Mouse (Mus musculus) testis, adult 2 months (tissue): Measurements from ENCODE around the gene Olfr788. TPM values are rescaled to one million over a fixed set of nuclear protein-coding genes. Genes with fewer than 3 reads are reported as not detected.

Experiments
- H3K27ac ChIP-seq: fragments of 200-500 bp; 2 replicates; pipeline ENCODE4 v1.5.1; 2012; ENCODE audit warnings: low read depth, low read length; ENCODE audit not compliant: control insufficient read depth, insufficient read depth
- H3K27me3 ChIP-seq: fragments of 200-500 bp; 2 replicates; pipeline ENCODE4 v1.6.1; 2012; ENCODE audit warnings: mild to moderate bottlenecking, low read length, moderate library complexity; ENCODE audit not compliant: control insufficient read depth, insufficient read depth
- H3K36me3 ChIP-seq: fragments of 200-500 bp; 2 replicates; pipeline ENCODE4 v1.6.1; 2012; ENCODE audit warnings: mild to moderate bottlenecking, low read length; ENCODE audit not compliant: control insufficient read depth, insufficient read depth
- H3K4me1 ChIP-seq: fragments of 200-500 bp; 2 replicates; pipeline ENCODE4 v1.6.1; 2012; ENCODE audit warnings: low read length; ENCODE audit not compliant: control insufficient read depth, insufficient read depth
- H3K4me3 ChIP-seq: fragments of 200-500 bp; 2 replicates; pipeline ENCODE4 v1.5.1; 2012; ENCODE audit warnings: low read depth, mild to moderate bottlenecking, low read length, moderate library complexity, mixed read lengths; ENCODE audit not compliant: control insufficient read depth
- CTCF ChIP-seq: fragments of 200-500 bp; IDR thresholded peaks from 2 replicates; pipeline ENCODE4 v1.5.1; 2012; ENCODE audit warnings: low read depth, mild to moderate bottlenecking, inconsistent platforms, low read length, moderate library complexity; ENCODE audit not compliant: control insufficient read depth, insufficient read depth, insufficient replicate concordance
- POLR2A ChIP-seq: fragments of 200-500 bp; IDR thresholded peaks from 2 replicates; pipeline ENCODE4 v1.6.1; 2012; ENCODE audit warnings: low read depth, mild to moderate bottlenecking, inconsistent platforms, low read length, moderate library complexity; ENCODE audit not compliant: control insufficient read depth
- polyA plus RNA-seq: library from polyadenylated mRNA; depleted of rRNA; stranded (reverse); fragments of >200 nt; gene quantifications from 2 replicates; pipeline ENCODE4 v1.2.3, GENCODE M21; 2012; rRNA removed

The Olfr788 gene
- polyA plus RNA-seq = 0.53 and 0.57 TPM in 2 replicates

GRCm38 (mm10) chr10:129470698-129471097 lies at the start of gene Olfr788:
Gene Olfr788, plus strand, starts transcription at chr10:129470998.
- TF ChIP-seq POLR2A (no peak), CTCF (no peak)

DNA sequence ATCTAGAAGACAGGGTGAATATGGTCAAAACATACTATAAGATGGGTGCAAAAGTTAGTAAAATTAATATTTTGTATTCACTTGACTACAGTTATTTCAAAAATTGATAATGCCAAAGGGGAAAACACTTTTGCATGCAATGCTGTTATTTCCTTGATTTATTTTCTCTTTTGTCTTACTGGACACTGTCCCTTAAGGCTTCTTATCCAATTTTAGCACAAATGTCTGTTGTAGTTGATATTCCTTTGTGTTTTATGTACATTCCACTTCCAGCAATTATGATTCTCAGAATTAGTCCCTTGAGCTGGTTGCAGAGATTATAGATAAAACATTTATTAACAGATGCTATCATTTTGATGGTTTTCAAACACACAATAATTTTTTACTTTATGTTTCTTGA lies 43.8 kb upstream of the Olfr788 start, which contains the start of gene Olfr786:
TSS of gene Olfr786 (plus strand) at position 301 of the 400 bp plus-strand sequence.
- no peak for TF ChIP-seq CTCF
- TF ChIP-seq POLR2A = no peak
- Histone ChIP-seq H3K36me3 (no peaks in the 10 kb centered on the region), H3K4me3 (no peak within 1 kb of the TSS), H3K27me3 (no peaks in the 10 kb centered on the region), H3K27ac (no peak within 1 kb of the TSS), H3K4me1 (no peaks in the 10 kb centered on the region)

More at GRCm38 (mm10) chr10:129470698-129471097, at the start of gene Olfr788:
- no peaks in the 10 kb centered on the region for H3K4me1 ChIP-seq
- no peaks in the 10 kb centered on the region for H3K27me3 ChIP-seq
- H3K36me3 ChIP-seq = no peaks in the 10 kb centered on the region
- no peak within 1 kb of the TSS for H3K4me3 ChIP-seq
- no peak within 1 kb of the TSS for H3K27ac ChIP-seq

DNA sequence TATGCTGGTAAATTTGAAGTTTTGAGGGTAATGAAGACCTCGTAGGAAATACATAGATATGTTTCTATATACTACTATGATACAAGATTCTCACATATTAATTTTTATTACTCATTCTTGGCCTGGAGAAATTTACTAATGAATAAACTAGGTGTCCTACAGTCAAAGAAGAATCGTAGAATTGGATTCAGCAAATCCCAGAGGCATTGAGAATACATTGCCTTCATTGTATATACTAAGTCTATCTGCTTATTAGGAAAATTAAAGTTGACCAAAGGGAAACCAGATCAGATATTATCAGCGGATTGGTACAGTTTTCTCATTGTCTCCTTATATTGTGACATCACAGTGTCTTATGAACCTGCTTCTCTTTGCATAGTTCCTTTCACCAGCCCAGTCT lies 9.2 kb upstream of the Olfr788 start, which contains the start of gene Olfr787:
TSS of gene Olfr787 (plus strand) at position 301 of the 400 bp plus-strand sequence.
- H3K4me1 ChIP-seq = no peaks in the 10 kb centered on the region
- no peaks in the 10 kb centered on the region for H3K27me3 ChIP-seq
- H3K36me3 ChIP-seq = no peaks in the 10 kb centered on the region
- no peak within 1 kb of the TSS for H3K4me3 ChIP-seq
- TF ChIP-seq POLR2A (no peak), CTCF (no peak)
- no peak within 1 kb of the TSS for H3K27ac ChIP-seq

- no peak overlapping the region for H3K4me3 ChIP-seq
- H3K36me3 ChIP-seq = no peaks in the 10 kb centered on the region
- TF ChIP-seq POLR2A (no peak), CTCF (no peak)
- no peaks in the 10 kb centered on the region for H3K4me1 ChIP-seq
- no peak overlapping the region for H3K27ac ChIP-seq
- no peaks in the 10 kb centered on the region for H3K27me3 ChIP-seq
Measured at GRCm38 (mm10) chr10:129473256-129473655, 2.5 kb downstream of the Olfr788 start.

DNA sequence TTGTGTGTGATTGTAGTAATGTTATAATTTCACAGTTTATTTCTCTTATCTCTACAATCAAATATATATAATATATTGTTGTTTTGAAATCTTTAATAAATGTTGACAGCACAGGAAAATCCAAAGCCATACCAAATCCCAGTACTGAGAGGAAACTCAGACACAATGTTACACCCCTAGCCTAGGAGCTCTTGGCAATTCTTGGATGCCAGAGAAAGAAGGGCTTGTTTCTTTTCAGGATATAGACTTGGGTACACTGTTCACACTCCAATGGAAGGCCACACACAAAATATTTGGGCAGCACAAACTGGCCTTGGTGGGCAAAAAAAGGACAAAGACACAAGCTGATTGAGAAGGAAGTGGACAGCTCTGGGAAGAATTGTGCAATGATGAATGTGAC lies 2.9 kb downstream of the Olfr788 start:
- Histone ChIP-seq H3K4me3 (no peak overlapping the region), H3K27ac (no peak overlapping the region), H3K4me1 (no peaks in the 10 kb centered on the region), H3K27me3 (no peaks in the 10 kb centered on the region), H3K36me3 (no peaks in the 10 kb centered on the region)
- TF ChIP-seq CTCF (no peak), POLR2A (no peak)

DNA sequence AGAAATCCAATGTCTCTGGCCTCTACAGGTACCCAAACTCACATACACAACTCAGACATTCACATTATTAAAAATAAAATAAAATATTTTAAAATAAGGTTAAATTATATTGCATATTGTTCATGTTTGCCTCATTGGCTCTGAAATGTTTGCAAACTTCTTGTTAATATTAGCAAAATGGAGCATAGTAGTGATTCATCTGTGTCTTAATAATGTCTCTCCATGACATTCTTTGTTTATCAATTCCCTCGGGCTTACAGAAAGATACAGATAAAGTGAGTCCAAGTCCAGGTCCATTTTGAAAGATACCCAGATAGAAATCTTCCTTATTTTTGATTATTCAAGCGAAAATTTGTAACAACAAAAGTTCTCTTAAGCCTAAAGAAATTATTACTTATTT lies 13.7 kb downstream of the Olfr788 start, which contains the start of gene Olfr789:
TSS of gene Olfr789 (plus strand) at position 301 of the 400 bp plus-strand sequence.
- Histone ChIP-seq H3K4me3 (no peak within 1 kb of the TSS), H3K27me3 (no peaks in the 10 kb centered on the region), H3K36me3 (no peaks in the 10 kb centered on the region), H3K4me1 (no peaks in the 10 kb centered on the region), H3K27ac (no peak within 1 kb of the TSS)
- TF ChIP-seq POLR2A = no peak

- Histone ChIP-seq H3K27me3 (no peaks in the 10 kb centered on the region), H3K27ac (no peak overlapping the region), H3K4me3 (no peak overlapping the region), H3K36me3 (no peaks in the 10 kb centered on the region), H3K4me1 (no peaks in the 10 kb centered on the region)
- TF ChIP-seq POLR2A (no peak), CTCF (no peak)
Measured at GRCm38 (mm10) chr10:129490101-129490500, 19.3 kb downstream of the Olfr788 start.

GRCm38 (mm10) chr10:129498192-129498591 lies 27.4 kb downstream of the Olfr788 start, which contains the start of gene Olfr790:
Gene Olfr790, plus strand, starts transcription at chr10:129498492.
- Histone ChIP-seq H3K36me3 (no peaks in the 10 kb centered on the region), H3K27ac (no peak within 1 kb of the TSS), H3K4me1 (no peaks in the 10 kb centered on the region), H3K27me3 (no peaks in the 10 kb centered on the region), H3K4me3 (no peak within 1 kb of the TSS)
- TF ChIP-seq POLR2A = no peak
- TF ChIP-seq CTCF = no peak

GRCm38 (mm10) chr10:129521492-129521891 lies 50.7 kb downstream of the Olfr788 start, which contains the start of gene Olfr791:
Gene Olfr791, plus strand, starts transcription at chr10:129521792.
- no peaks in the 10 kb centered on the region for H3K4me1 ChIP-seq
- TF ChIP-seq POLR2A (no peak), CTCF (no peak)

More at GRCm38 (mm10) chr10:129521492-129521891, 50.7 kb downstream of the Olfr788 start, which contains the start of gene Olfr791:
- Histone ChIP-seq H3K27ac (no peak within 1 kb of the TSS), H3K4me3 (no peak within 1 kb of the TSS), H3K27me3 (no peaks in the 10 kb centered on the region), H3K36me3 (no peaks in the 10 kb centered on the region)

Other genes starting within 250 kb of the Olfr788 start
- gene Olfr774, start 234.8 kb upstream of the Olfr788 start, polyA plus RNA-seq = not detected in 2 replicates
- gene Olfr775, start 222.6 kb upstream of the Olfr788 start, polyA plus RNA-seq = not detected in 2 replicates
- not detected in 2 replicates for gene Olfr776, start 211.9 kb upstream of the Olfr788 start, polyA plus RNA-seq
- not detected in 2 replicates for gene Olfr777, start 199.5 kb upstream of the Olfr788 start, polyA plus RNA-seq
- gene Olfr780, start 152.9 kb upstream of the Olfr788 start, polyA plus RNA-seq = not detected in 2 replicates
- gene Olfr781, start 142.1 kb upstream of the Olfr788 start, polyA plus RNA-seq = not detected in 2 replicates
- gene Olfr782, start 122.1 kb upstream of the Olfr788 start, polyA plus RNA-seq = not detected in 2 replicates
- 0.07 TPM in 2 replicates for gene Olfr784, start 86.9 kb upstream of the Olfr788 start, polyA plus RNA-seq
- gene Olfr785, start 65.6 kb upstream of the Olfr788 start, polyA plus RNA-seq = not detected in 2 replicates
- not detected in 2 replicates for gene Olfr786, start 43.7 kb upstream of the Olfr788 start, polyA plus RNA-seq
- gene Olfr787, start 9.1 kb upstream of the Olfr788 start, polyA plus RNA-seq = 1.5 TPM in 2 replicates
- 0.05 TPM in 1 of 2 replicates, not detected in the other for gene Olfr789, start 13.8 kb downstream of the Olfr788 start, polyA plus RNA-seq
- 0.29 TPM in 1 of 2 replicates, not detected in the other for gene Olfr790, start 27.5 kb downstream of the Olfr788 start, polyA plus RNA-seq
- gene Olfr791, start 50.8 kb downstream of the Olfr788 start, polyA plus RNA-seq = not detected in 2 replicates
- not detected in 2 replicates for gene Olfr792, start 68.2 kb downstream of the Olfr788 start, polyA plus RNA-seq
- not detected in 2 replicates for gene Olfr794, start 96.7 kb downstream of the Olfr788 start, polyA plus RNA-seq
- gene Olfr796, start 141.6 kb downstream of the Olfr788 start, polyA plus RNA-seq = not detected in 2 replicates
- gene Olfr798, start 156.9 kb downstream of the Olfr788 start, polyA plus RNA-seq = not detected in 2 replicates
- not detected in 2 replicates for gene Olfr799, start 166.5 kb downstream of the Olfr788 start, polyA plus RNA-seq
- not detected in 2 replicates for gene Olfr800, start 186.7 kb downstream of the Olfr788 start, polyA plus RNA-seq
- gene Olfr801, start 202.9 kb downstream of the Olfr788 start, polyA plus RNA-seq = not detected in 2 replicates
- gene Olfr802, start 217.2 kb downstream of the Olfr788 start, polyA plus RNA-seq = not detected in 2 replicates
- gene Olfr803, start 223.3 kb downstream of the Olfr788 start, polyA plus RNA-seq = not detected in 2 replicates
- gene Olfr804, start 232.2 kb downstream of the Olfr788 start, polyA plus RNA-seq = not detected in 2 replicates